Mouse (Mus musculus) lung, adult 10 weeks (tissue): ENCODE measurements around the gene Cacnb3. TPM values are rescaled to one million over a fixed set of nuclear protein-coding genes. Genes with fewer than 3 reads are reported as not detected.

Experiments used
- polyA plus RNA-seq: library from polyadenylated mRNA; stranded (reverse); fragments of 350-450 nt; fragmentation: Illumina TruSeq; extraction: RNeasy Lipid Tissue Mini Kit (QIAGEN cat#74804); gene quantifications from one replicate; pipeline ENCODE4 v1.2.3, GENCODE M21; 2014; ENCODE audit warnings: low read depth, low replicate concordance; ENCODE audit not compliant: insufficient read depth

Gene Cacnb3
- 9.1 TPM for polyA plus RNA-seq

GRCm38 (mm10) chr15:98630540-98630939, at the start of gene Cacnb3:
Gene Cacnb3, plus strand, starts transcription at chr15:98630840.

GRCm38 (mm10) chr15:98609331-98610130, 21.1 kb upstream of the Cacnb3 start, which contains the start of gene Adcy6:
Gene Adcy6, minus strand, starts transcription at chr15:98610076.

GRCm38 (mm10) chr15:98662567-98663545, 32.2 kb downstream of the Cacnb3 start, which contains the start of gene Ddx23:
Gene Ddx23, minus strand, starts transcription at chr15:98662894.

GRCm38 (mm10) chr15:98676940-98677728, 46.5 kb downstream of the Cacnb3 start, which contains the start of gene Rnd1:
Gene Rnd1, minus strand, starts transcription at chr15:98677461.

Other genes with a start within 250 kb of the Cacnb3 start
- gene Olfr283, start 249.9 kb upstream of the Cacnb3 start, polyA plus RNA-seq: not detected
- not detected for gene Olfr282, start 199.6 kb upstream of the Cacnb3 start, polyA plus RNA-seq
- gene Olfr281, start 178.3 kb upstream of the Cacnb3 start, polyA plus RNA-seq: not detected
- not detected for gene OR5BS1P, start 160.9 kb upstream of the Cacnb3 start, polyA plus RNA-seq
- not detected for gene Lalba, start 148.1 kb upstream of the Cacnb3 start, polyA plus RNA-seq
- gene Olfr279, start 138.4 kb upstream of the Cacnb3 start, polyA plus RNA-seq: not detected
- gene Kansl2, start 96.6 kb upstream of the Cacnb3 start, polyA plus RNA-seq: 30.1 TPM
- 16.8 TPM for gene Ccnt1, start 59.9 kb upstream of the Cacnb3 start, polyA plus RNA-seq
- 0.54 TPM for gene 4930415O20Rik, start 59.8 kb upstream of the Cacnb3 start, polyA plus RNA-seq
- 17.4 TPM for gene Adcy6, start 20.8 kb upstream of the Cacnb3 start, polyA plus RNA-seq
- 30.9 TPM for gene Ddx23, start 32.1 kb downstream of the Cacnb3 start, polyA plus RNA-seq
- gene Rnd1, start 46.6 kb downstream of the Cacnb3 start, polyA plus RNA-seq: 7.5 TPM
- gene Ccdc65, start 77.4 kb downstream of the Cacnb3 start, polyA plus RNA-seq: 5.9 TPM
- 13.6 TPM for gene Fkbp11, start 97.4 kb downstream of the Cacnb3 start, polyA plus RNA-seq
- 49.4 TPM for gene Arf3, start 132.4 kb downstream of the Cacnb3 start, polyA plus RNA-seq
- gene Wnt10b, start 147.3 kb downstream of the Cacnb3 start, polyA plus RNA-seq: 4.1 TPM
- not detected for gene Wnt1, start 159.0 kb downstream of the Cacnb3 start, polyA plus RNA-seq
- not detected for gene Ddn, start 178.7 kb downstream of the Cacnb3 start, polyA plus RNA-seq
- 69.5 TPM for gene Prkag1, start 200.7 kb downstream of the Cacnb3 start, polyA plus RNA-seq
- 9.1 TPM for gene Kmt2d, start 240.4 kb downstream of the Cacnb3 start, polyA plus RNA-seq